ENCODE assay signal across 14 mouse cellular contexts in genomic region chr19:44825216-44825768, GRCm38 (mm10).
A peak's percentile ranks its signal among the peaks of the same experiment; 100 is the strongest.
DNase-seq lines count a peak whose midpoint lies in the region; ATAC-seq lines count a peak whose summit lies in the region.
"Had no signal": no experiment of that assay in that cellular context is flagged by ENCODE, and none has a peak within 500 bp of the region (broad histone marks: within the 10 kb centered on the region; RNA-seq: fewer than 3 reads in every experiment).

No protein-coding gene starts in this region.

- H3K9ac ChIP-seq in neural tube, embryonic 13.5 days: peak overlapping the region; percentile 17; the same call in 1 of the 2 replicates
- H3K9ac ChIP-seq in midbrain, embryonic 13.5 days (replicated peaks): no peak overlapping the region
- H3K9ac ChIP-seq: lung, embryonic 14.5 days had no signal

- DNase-seq in heart, embryonic 10.5 days (ENCODE audit: low spot score): no peak
- DNase-seq in heart, adult 11 months: no peak
- no peak for DNase-seq in neural tube, embryonic 10.5 days (ENCODE audit: extremely low spot score, low spot score)
- DNase-seq in testis, postnatal 14 days (ENCODE audit: low spot score): no peak
- DNase-seq in urinary bladder, postnatal 4 days (ENCODE audit: low spot score in 2 of 2): no peak
- no peak for DNase-seq in kidney, adult 11 months
- DNase-seq: adrenal gland, adult 2 months; cerebellum, postnatal 36 days; heart, postnatal 4 days; lung, embryonic 14.5 days; spleen, adult 18-20 months; thymus, adult 18-20 months had no signal

- H3K27me3 ChIP-seq in heart, embryonic 10.5 days (ENCODE audit: insufficient read depth, poor library complexity, severe bottlenecking): peaks cover 88% of the 10 kb centered on the region
- H3K27me3 ChIP-seq in neural tube, embryonic 13.5 days: peaks cover 64% of the 10 kb centered on the region
- H3K27me3 ChIP-seq in midbrain, embryonic 13.5 days: peaks cover 59% of the 10 kb centered on the region

- H3K4me3 ChIP-seq in heart, embryonic 10.5 days: 0 out of 2 replicates have a peak overlapping the region, but pooled peaks have one; percentile 8
- no peak overlapping the region for H3K4me3 ChIP-seq in neural tube, embryonic 13.5 days
- H3K4me3 ChIP-seq in midbrain, embryonic 13.5 days (replicated peaks): no peak overlapping the region

- peaks cover 7% of the 10 kb centered on the region; the same call in 1 of the 2 replicates for H3K4me1 ChIP-seq in heart, embryonic 10.5 days
- H3K4me1 ChIP-seq in neural tube, embryonic 13.5 days (replicated peaks): peaks cover 44% of the 10 kb centered on the region
- H3K4me1 ChIP-seq in midbrain, embryonic 13.5 days (replicated peaks): peaks cover 20% of the 10 kb centered on the region

- H3K4me2 ChIP-seq in neural tube, embryonic 13.5 days: peak overlapping the region; percentile 3; the same call in 1 of the 2 replicates
- peak overlapping the region; percentile 7 for H3K4me2 ChIP-seq in midbrain, embryonic 13.5 days (replicated peaks)
- H3K4me2 ChIP-seq: lung, embryonic 14.5 days had no signal

- no peak for ATAC-seq in neural tube, embryonic 13.5 days (ENCODE audit: low read depth)
- peak; percentile 76; the same call in 1 of the 2 replicates for ATAC-seq in midbrain, embryonic 13.5 days

- H3K27ac ChIP-seq in heart, embryonic 10.5 days: no peak overlapping the region
- peak overlapping the region; percentile 18; the same call in 1 of the 2 replicates for H3K27ac ChIP-seq in neural tube, embryonic 13.5 days (replicated peaks)
- 0 out of 2 replicates have a peak overlapping the region, but pooled peaks have one; percentile 2 for H3K27ac ChIP-seq in midbrain, embryonic 13.5 days

- 10% methylated on average over 11 of the region's 11 CpGs for WGBS in heart, embryonic 10.5 days
- 21% methylated on average over 11 of the region's 11 CpGs for WGBS in neural tube, embryonic 13.5 days
- 8% methylated on average over 11 of the region's 11 CpGs for WGBS in midbrain, embryonic 13.5 days

- no peaks in the 10 kb centered on the region for H3K36me3 ChIP-seq in heart, embryonic 10.5 days
- H3K36me3 ChIP-seq in neural tube, embryonic 13.5 days: peaks cover 5% of the 10 kb centered on the region; the same call in 1 of the 2 replicates
- no peaks in the 10 kb centered on the region for H3K36me3 ChIP-seq in midbrain, embryonic 13.5 days

- no peaks in the 10 kb centered on the region for H3K9me3 ChIP-seq in heart, embryonic 10.5 days
- no peaks in the 10 kb centered on the region for H3K9me3 ChIP-seq in neural tube, embryonic 13.5 days
- no peaks in the 10 kb centered on the region for H3K9me3 ChIP-seq in midbrain, embryonic 13.5 days
